Mouse (Mus musculus): Measurements from ENCODE around the gene Gmppa.

Gene Gmppa

GRCm38 (mm10) chr1:75435475-75436328 lies at the start of gene Gmppa:
TSS of gene Gmppa (plus strand) at chr1:75435930.
- peak; percentile 84 to 87 for DNase-seq

- no peak for DNase-seq
Measured at GRCm38 (mm10) chr1:75386149-75386548, 49.6 kb upstream of the Gmppa start.

GRCm38 (mm10) chr1:75387469-75387928 lies 48.2 kb upstream of the Gmppa start:
- peak in 1 of 2 experiments; percentile 42 for DNase-seq

- peak; percentile 38 to 48 for DNase-seq
Measured at GRCm38 (mm10) chr1:75387929-75388897, 47.5 kb upstream of the Gmppa start.

GRCm38 (mm10) chr1:75388898-75389515 lies 46.7 kb upstream of the Gmppa start:
- DNase-seq, result no peak

GRCm38 (mm10) chr1:75393139-75393538 lies 42.6 kb upstream of the Gmppa start:
- DNase-seq, result peak; percentile 89 to 91

- DNase-seq, result no peak
Measured at GRCm38 (mm10) chr1:75393846-75394245, 41.9 kb upstream of the Gmppa start.

- peak; percentile 81 to 84 for DNase-seq
Measured at GRCm38 (mm10) chr1:75398761-75399402, 36.8 kb upstream of the Gmppa start.

- DNase-seq, result peak; percentile 49 to 63
Measured at GRCm38 (mm10) chr1:75399755-75400492, 35.8 kb upstream of the Gmppa start.

GRCm38 (mm10) chr1:75400493-75401115 lies 35.1 kb upstream of the Gmppa start:
- no peak for DNase-seq

GRCm38 (mm10) chr1:75405547-75405946 lies 30.2 kb upstream of the Gmppa start:
- no peak for DNase-seq

GRCm38 (mm10) chr1:75406173-75406572 lies 29.6 kb upstream of the Gmppa start:
- DNase-seq, result no peak

GRCm38 (mm10) chr1:75407056-75407455 lies 28.7 kb upstream of the Gmppa start:
- DNase-seq, result no peak

GRCm38 (mm10) chr1:75408210-75408609 lies 27.5 kb upstream of the Gmppa start:
- DNase-seq, result no peak

- DNase-seq, result no peak
Measured at GRCm38 (mm10) chr1:75409950-75410349, 25.8 kb upstream of the Gmppa start.

GRCm38 (mm10) chr1:75412196-75412595 lies 23.5 kb upstream of the Gmppa start:
- DNase-seq, result no peak

- peak; percentile 76 to 82 for DNase-seq
Measured at GRCm38 (mm10) chr1:75413749-75414148, 22.0 kb upstream of the Gmppa start.

GRCm38 (mm10) chr1:75421794-75422193 lies 13.9 kb upstream of the Gmppa start:
- no peak for DNase-seq

GRCm38 (mm10) chr1:75422216-75422822 lies 13.4 kb upstream of the Gmppa start:
- DNase-seq, result peak in 1 of 2 experiments; percentile 36

- DNase-seq, result peak in 1 of 2 experiments; percentile 51
Measured at GRCm38 (mm10) chr1:75422823-75423471, 12.8 kb upstream of the Gmppa start.

All from cerebellum, postnatal 14 days (tissue).